Mouse (Mus musculus): Measurements from ENCODE around the gene Fam241a. TPM values are rescaled to one million over a fixed set of nuclear protein-coding genes. Genes with fewer than 3 reads are reported as not detected.

Gene Fam241a
- polyA plus RNA-seq, 2 experiments = 24.2 to 51.9 TPM

- Histone ChIP-seq H3K36me3 (replicated peaks; ENCODE audit: control insufficient read depth, insufficient read depth, low read depth) (peaks cover 12% of the 10 kb centered on the region), H3K4me1 (replicated peaks; ENCODE audit: control insufficient read depth in 2 of 2, insufficient read depth in 2 of 2, low read length in 1 of 2) (no peaks in the 10 kb centered on the region), H3K9ac (replicated peaks) (no peak overlapping the region), H3K27me3 (ENCODE audit: control insufficient read depth, insufficient read depth, low read length) (no peaks in the 10 kb centered on the region), H3K27ac (no peak overlapping the region), H3K4me2 (ENCODE audit: low read depth) (no peak overlapping the region), H3K4me3 (ENCODE audit: insufficient read depth in 1 of 2, low read depth in 2 of 2, low read length in 2 of 2) (no peak overlapping the region), H3K9me3 (ENCODE audit: control insufficient read depth, low read length) (no peaks in the 10 kb centered on the region)
- no peak for ATAC-seq (ENCODE audit: insufficient read depth)
- no peak for DNase-seq (ENCODE audit: low read depth in 3 of 3, low spot score in 3 of 3)
- WGBS (ENCODE audit: insufficient replicate concordance) = 38% methylated on average over 4 of the region's 4 CpGs
- TF ChIP-seq CTCF (IDR thresholded peaks at IDR 0.05; ENCODE audit: low read depth) (no peak), EP300 (IDR thresholded peaks at IDR 0.05; ENCODE audit: low read depth) (no peak)
Measured at GRCm38 (mm10) chr3:127862479-127862878, 33.6 kb downstream of the Fam241a start.

- no peak for DNase-seq (ENCODE audit: low read depth in 3 of 3, low spot score in 3 of 3)
- no peak overlapping the region for H3K4me3 ChIP-seq (ENCODE audit: insufficient read depth in 1 of 2, low read depth in 2 of 2, low read length in 2 of 2)
- ATAC-seq (ENCODE audit: insufficient read depth) = no peak
- H3K4me1 ChIP-seq (replicated peaks; ENCODE audit: control insufficient read depth in 2 of 2, insufficient read depth in 2 of 2, low read length in 1 of 2) = no peaks in the 10 kb centered on the region
- H3K4me2 ChIP-seq (ENCODE audit: low read depth) = no peak overlapping the region
- H3K9me3 ChIP-seq (ENCODE audit: control insufficient read depth, low read length) = no peaks in the 10 kb centered on the region
- 88% methylated on average over 11 of the region's 11 CpGs for WGBS (ENCODE audit: insufficient replicate concordance)
- peaks cover 4% of the 10 kb centered on the region; the same call in 1 of the 2 replicates for H3K36me3 ChIP-seq (replicated peaks; ENCODE audit: control insufficient read depth, insufficient read depth, low read depth)
- H3K27me3 ChIP-seq (ENCODE audit: control insufficient read depth, insufficient read depth, low read length) = no peaks in the 10 kb centered on the region
- TF ChIP-seq CTCF (IDR thresholded peaks at IDR 0.05; ENCODE audit: low read depth) (no peak), EP300 (IDR thresholded peaks at IDR 0.05; ENCODE audit: low read depth) (no peak)
- H3K27ac ChIP-seq = no peak overlapping the region
- no peak overlapping the region for H3K9ac ChIP-seq (replicated peaks)
Measured at GRCm38 (mm10) chr3:127861340-127861739, 34.8 kb downstream of the Fam241a start.

- ATAC-seq (ENCODE audit: insufficient read depth) = peak; percentile 41; the same call in 1 of the 2 replicates
- 40% methylated on average over 15 of the region's 15 CpGs for WGBS (ENCODE audit: insufficient replicate concordance)
Measured at GRCm38 (mm10) chr3:127853431-127854206, 42.5 kb downstream of the Fam241a start.

GRCm38 (mm10) chr3:127852722-127853121, 43.4 kb downstream of the Fam241a start:
- no peaks in the 10 kb centered on the region for H3K27me3 ChIP-seq (ENCODE audit: control insufficient read depth, insufficient read depth, low read length)
- TF ChIP-seq CTCF (IDR thresholded peaks at IDR 0.05; ENCODE audit: low read depth) (no peak), EP300 (IDR thresholded peaks at IDR 0.05; ENCODE audit: low read depth) (no peak)
- peaks cover 25 to 35% of the 10 kb centered on the region in 2 experiments for H3K4me1 ChIP-seq (replicated peaks; ENCODE audit: control insufficient read depth in 2 of 2, insufficient read depth in 2 of 2, low read length in 1 of 2)
- no peak overlapping the region for H3K27ac ChIP-seq
- WGBS (ENCODE audit: insufficient replicate concordance) = 72% methylated on average over 9 of the region's 9 CpGs
- H3K4me2 ChIP-seq (ENCODE audit: low read depth) = no peak overlapping the region
- no peaks in the 10 kb centered on the region for H3K36me3 ChIP-seq (replicated peaks; ENCODE audit: control insufficient read depth, insufficient read depth, low read depth)
- H3K9me3 ChIP-seq (ENCODE audit: control insufficient read depth, low read length) = no peaks in the 10 kb centered on the region
- no peak for ATAC-seq (ENCODE audit: insufficient read depth)
- no peak overlapping the region for H3K4me3 ChIP-seq (ENCODE audit: insufficient read depth in 1 of 2, low read depth in 2 of 2, low read length in 2 of 2)
- no peak overlapping the region for H3K9ac ChIP-seq (replicated peaks)
- DNase-seq (ENCODE audit: low read depth in 3 of 3, low spot score in 3 of 3) = no peak

More at GRCm38 (mm10) chr3:127853431-127854206, 42.5 kb downstream of the Fam241a start:
- H3K4me3 ChIP-seq (ENCODE audit: insufficient read depth in 1 of 2, low read depth in 2 of 2, low read length in 2 of 2) = no peak overlapping the region
- no peaks in the 10 kb centered on the region for H3K9me3 ChIP-seq (ENCODE audit: control insufficient read depth, low read length)
- H3K4me2 ChIP-seq (ENCODE audit: low read depth) = no peak overlapping the region
- no peak overlapping the region for H3K9ac ChIP-seq (replicated peaks)
- peaks cover 21 to 30% of the 10 kb centered on the region in 2 experiments for H3K4me1 ChIP-seq (replicated peaks; ENCODE audit: control insufficient read depth in 2 of 2, insufficient read depth in 2 of 2, low read length in 1 of 2)
- peak; percentile 45 to 56 (median 53) for DNase-seq (ENCODE audit: low read depth in 3 of 3, low spot score in 3 of 3)
- H3K27ac ChIP-seq = no peak overlapping the region
- H3K36me3 ChIP-seq (replicated peaks; ENCODE audit: control insufficient read depth, insufficient read depth, low read depth) = no peaks in the 10 kb centered on the region
- TF ChIP-seq CTCF (IDR thresholded peaks at IDR 0.05; ENCODE audit: low read depth) (peak; percentile 92), EP300 (IDR thresholded peaks at IDR 0.05; ENCODE audit: low read depth) (no peak)
- no peaks in the 10 kb centered on the region for H3K27me3 ChIP-seq (ENCODE audit: control insufficient read depth, insufficient read depth, low read length)

Measured in liver, embryonic 14.5 days (tissue).